Mouse (Mus musculus) right cerebral cortex, postnatal 36 days (tissue): ENCODE results near the gene Rora.

ENCODE experiments used
- DNase-seq, 2 experiments: peaks; one replicate each; pipeline ENCODE4 v3.0.0; 2022; ENCODE audit warnings: low spot score in 2 of 2, mixed read lengths in 1 of 2

Rora gene

GRCm38 (mm10) chr9:68820036-68820435 is 166.4 kb downstream of the Rora start:
- DNase-seq = no peak

- DNase-seq = no peak
Measured at GRCm38 (mm10) chr9:68820478-68820877, 166.9 kb downstream of the Rora start.

- no peak for DNase-seq
Measured at GRCm38 (mm10) chr9:68821388-68821787, 167.8 kb downstream of the Rora start.

- DNase-seq = no peak
Measured at GRCm38 (mm10) chr9:68823292-68823691, 169.7 kb downstream of the Rora start.

GRCm38 (mm10) chr9:68825107-68825506 is 171.5 kb downstream of the Rora start:
- no peak for DNase-seq

- no peak for DNase-seq
Measured at GRCm38 (mm10) chr9:68825841-68826240, 172.3 kb downstream of the Rora start.

- no peak for DNase-seq
Measured at GRCm38 (mm10) chr9:68827441-68827840, 173.9 kb downstream of the Rora start.

- no peak for DNase-seq
Measured at GRCm38 (mm10) chr9:68829903-68830302, 176.3 kb downstream of the Rora start.

GRCm38 (mm10) chr9:68833323-68833722 is 179.7 kb downstream of the Rora start:
- DNase-seq = no peak

- DNase-seq = no peak
Measured at GRCm38 (mm10) chr9:68835037-68835649, 181.6 kb downstream of the Rora start.

GRCm38 (mm10) chr9:68842134-68842892 is 188.7 kb downstream of the Rora start:
- DNase-seq = no peak

- no peak for DNase-seq
Measured at GRCm38 (mm10) chr9:68845556-68845955, 192.0 kb downstream of the Rora start.

GRCm38 (mm10) chr9:68850321-68850720 is 196.7 kb downstream of the Rora start:
- no peak for DNase-seq

- DNase-seq = no peak
Measured at GRCm38 (mm10) chr9:68852201-68852600, 198.6 kb downstream of the Rora start.

GRCm38 (mm10) chr9:68852934-68853333 is 199.3 kb downstream of the Rora start:
- DNase-seq = no peak

- no peak for DNase-seq
Measured at GRCm38 (mm10) chr9:68859500-68859899, 205.9 kb downstream of the Rora start.

- DNase-seq = peak; percentile 50 to 77
Measured at GRCm38 (mm10) chr9:68866317-68866716, 212.7 kb downstream of the Rora start.

GRCm38 (mm10) chr9:68873838-68874237 is 220.3 kb downstream of the Rora start:
- no peak for DNase-seq

- DNase-seq = no peak
Measured at GRCm38 (mm10) chr9:68874544-68874943, 221.0 kb downstream of the Rora start.

GRCm38 (mm10) chr9:68875791-68876190 is 222.2 kb downstream of the Rora start:
- peak in 1 of 2 experiments; percentile 48 for DNase-seq

GRCm38 (mm10) chr9:68876289-68876688 is 222.7 kb downstream of the Rora start:
- DNase-seq = no peak

- DNase-seq = no peak
Measured at GRCm38 (mm10) chr9:68881896-68882295, 228.3 kb downstream of the Rora start.

- DNase-seq = no peak
Measured at GRCm38 (mm10) chr9:68883005-68883404, 229.4 kb downstream of the Rora start.
